Mouse (Mus musculus) forebrain, embryonic 14.5 days (tissue): Measurements from ENCODE around the gene Adgre5. TPM values are rescaled to one million over a fixed set of nuclear protein-coding genes. Genes with fewer than 3 reads are reported as not detected.
A peak's percentile ranks its signal among the peaks of the same experiment; 100 is the strongest.

Experiments
- ATAC-seq: fragments of 200-750 bp; cut with Nextera tagmentation; 2 replicates; pipeline ENCODE4 v1.8.0; 2017; ENCODE audit warnings: mild to moderate bottlenecking, moderate library complexity
- DNase-seq: peaks from one replicate; pipeline ENCODE4 v3.0.0-alpha.2; 2015; ENCODE audit warnings: low spot score
- H3K27ac ChIP-seq: fragments of 300-500 bp; sonication (generic); 2 replicates; pipeline ENCODE4 v1.5.1; 2014; ENCODE audit warnings: low read depth, mild to moderate bottlenecking, control low read depth, low read length, moderate library complexity
- H3K27me3 ChIP-seq: fragments of 300-500 bp; sonication (generic); replicated peaks from 2 replicates; pipeline ENCODE4 v1.6.1; 2014; ENCODE audit warnings: low read length, control low read depth, mixed read lengths; ENCODE audit not compliant: control insufficient read depth, insufficient read depth
- H3K36me3 ChIP-seq: fragments of 300-500 bp; sonication (generic); 2 replicates; pipeline ENCODE4 v1.6.1; 2014; ENCODE audit warnings: low read length, control low read depth; ENCODE audit not compliant: control insufficient read depth, insufficient read depth
- H3K4me1 ChIP-seq: fragments of 300-500 bp; sonication (generic); 2 replicates; pipeline ENCODE4 v1.6.1; 2014; ENCODE audit warnings: antibody characterized with exemption, low read length, control low read depth; ENCODE audit not compliant: control insufficient read depth, insufficient read depth
- H3K4me2 ChIP-seq: fragments of 300-500 bp; sonication (generic); 2 replicates; pipeline ENCODE4 v1.6.1; 2014; ENCODE audit warnings: mild to moderate bottlenecking, control low read depth, low read length
- H3K4me3 ChIP-seq: fragments of 300-500 bp; sonication (generic); 2 replicates; pipeline ENCODE4 v1.5.1; 2014; ENCODE audit warnings: low read depth, low read length, control low read depth
- H3K9ac ChIP-seq: fragments of 300-500 bp; sonication (generic); 2 replicates; pipeline ENCODE4 v1.6.1; 2014; ENCODE audit warnings: mild to moderate bottlenecking, low read length, control low read depth, moderate library complexity
- H3K9me3 ChIP-seq: fragments of 300-500 bp; sonication (generic); replicated peaks from 2 replicates; pipeline ENCODE4 v1.6.1; 2016; ENCODE audit warnings: low read length, control low read depth, mixed read lengths; ENCODE audit not compliant: control insufficient read depth
- WGBS: fragments of 180-500 bp; shearing (Covaris S2); extraction: QIAGEN DNeasy Blood & Tissue Kit; methylation state at CpG from one replicate; pipeline ENCODE4 v1.1.7; 2014; 5-methylcytosine and 5-hydroxymethylcytosine counted together
- polyA plus RNA-seq: library from polyadenylated mRNA; unstranded; fragments of >200 nt; fragmentation: Nextera tagmentation; extraction: Ambion mirVana; gene quantifications from 2 replicates; pipeline ENCODE4 v1.2.1, GENCODE M21; 2014

Gene Adgre5
- polyA plus RNA-seq, 1 experiment from 2014 or later = 9.3 TPM

DNA sequence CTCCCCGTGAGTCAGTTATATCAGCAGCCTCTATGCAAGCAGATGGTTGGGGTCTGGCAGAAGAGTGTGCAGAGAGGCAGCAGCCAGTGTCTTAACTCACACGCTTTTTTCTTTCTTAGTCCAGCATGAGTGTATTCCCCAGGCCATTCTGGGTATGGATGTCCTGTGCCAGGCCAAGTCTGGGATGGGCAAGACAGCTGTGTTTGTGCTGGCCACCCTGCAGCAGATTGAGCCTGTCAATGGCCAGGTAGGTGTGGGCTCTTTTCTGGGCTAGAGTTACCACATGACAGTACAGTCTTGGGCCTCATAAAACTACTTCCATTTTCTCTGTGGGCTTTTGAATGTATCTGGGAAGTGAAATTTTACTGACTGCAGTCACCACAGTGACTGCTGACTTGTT is 21.4 kb downstream of the Adgre5 start:
- Histone ChIP-seq H3K4me3 (no peak overlapping the region), H3K9ac (no peak overlapping the region), H3K4me2 (no peak overlapping the region), H3K4me1 (peaks cover 11% of the 10 kb centered on the region), H3K27me3 (no peaks in the 10 kb centered on the region), H3K36me3 (peaks cover 56% of the 10 kb centered on the region), H3K9me3 (no peaks in the 10 kb centered on the region), H3K27ac (no peak overlapping the region)
- DNase-seq = no peak
- WGBS = 89% methylated on average over 2 of the region's 2 CpGs
- ATAC-seq = no peak

DNA sequence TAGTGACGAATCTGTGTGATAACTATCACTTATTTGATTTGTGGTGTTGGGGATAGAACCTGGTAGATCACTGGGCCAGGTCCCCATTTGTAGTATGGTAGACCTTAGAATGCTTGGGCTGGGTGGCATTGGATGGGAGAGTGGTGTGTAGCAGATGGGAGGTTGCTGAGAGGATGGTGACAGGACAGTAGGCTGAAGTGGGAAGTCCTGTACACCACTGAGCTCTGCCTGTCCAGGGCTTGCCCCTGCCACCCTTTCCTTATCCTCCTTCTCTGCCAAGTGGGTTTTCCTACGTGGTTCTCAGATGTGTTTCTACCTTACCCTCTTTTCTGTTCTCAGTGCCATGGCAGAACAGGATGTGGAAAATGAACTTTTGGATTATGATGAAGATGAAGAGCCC is 22.1 kb downstream of the Adgre5 start:
- DNase-seq (no peak), ATAC-seq (no peak)
- Histone ChIP-seq H3K4me2 (no peak overlapping the region), H3K9me3 (no peaks in the 10 kb centered on the region), H3K9ac (no peak overlapping the region), H3K36me3 (peaks cover 50% of the 10 kb centered on the region), H3K4me1 (peaks cover 11% of the 10 kb centered on the region), H3K27me3 (no peaks in the 10 kb centered on the region), H3K4me3 (no peak overlapping the region), H3K27ac (no peak overlapping the region)
- WGBS = 90% methylated on average over 2 of the region's 2 CpGs

DNA sequence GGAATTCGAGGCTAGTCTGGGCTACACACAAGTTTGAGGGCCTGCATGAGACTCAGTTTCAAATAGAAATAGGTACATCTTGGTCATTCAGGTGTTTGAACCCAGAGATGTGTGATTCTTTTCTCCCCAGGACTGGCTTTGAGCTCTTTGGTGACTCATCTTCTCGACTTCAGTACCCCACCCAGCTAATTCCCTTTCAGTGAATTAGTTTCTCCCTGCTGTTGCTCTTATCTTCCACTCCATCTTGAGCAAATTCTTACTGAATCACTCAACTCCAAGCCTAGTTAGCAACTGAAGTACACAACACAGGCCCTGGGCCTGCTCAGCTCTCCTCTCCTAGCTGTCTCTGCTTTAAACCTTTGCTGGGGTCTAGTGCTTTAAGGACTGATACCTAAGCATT is 24.6 kb downstream of the Adgre5 start:
- Histone ChIP-seq H3K4me2 (peak overlapping the region; percentile 92), H3K4me3 (peak overlapping the region; percentile 89), H3K27me3 (no peaks in the 10 kb centered on the region), H3K9ac (peak overlapping the region; percentile 0; the same call in 1 of the 2 replicates), H3K27ac (no peak overlapping the region), H3K4me1 (peaks cover 11% of the 10 kb centered on the region), H3K9me3 (no peaks in the 10 kb centered on the region), H3K36me3 (peaks cover 25% of the 10 kb centered on the region)
- DNase-seq = no peak
- 74% methylated on average over 2 of the region's 2 CpGs for WGBS
- no peak for ATAC-seq

DNA sequence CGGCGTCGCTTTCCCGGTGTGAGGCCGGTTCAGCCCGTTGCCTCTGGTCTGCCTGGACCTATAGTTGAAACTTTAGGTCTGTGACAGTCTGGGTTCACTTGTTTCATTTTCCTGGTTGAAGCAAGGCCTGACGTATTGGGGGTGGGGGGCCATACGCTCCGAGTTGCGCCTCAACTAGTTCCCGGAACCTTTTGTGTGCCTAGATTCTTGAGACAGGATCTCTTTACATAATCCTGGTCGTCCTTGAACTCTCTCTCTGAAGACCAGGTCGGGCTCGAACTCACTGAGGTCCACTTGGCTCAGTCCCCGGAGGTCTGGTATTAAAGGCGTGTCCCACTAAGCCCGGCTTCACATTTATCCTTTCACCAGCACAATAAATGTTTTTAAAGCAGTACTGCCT is 25.4 kb downstream of the Adgre5 start:
- Histone ChIP-seq H3K9me3 (no peaks in the 10 kb centered on the region), H3K4me1 (peaks cover 11% of the 10 kb centered on the region), H3K4me3 (peak overlapping the region; percentile 89), H3K36me3 (peaks cover 17% of the 10 kb centered on the region), H3K27ac (no peak overlapping the region; the same call in 1 of the 2 replicates), H3K4me2 (peak overlapping the region; percentile 92), H3K27me3 (no peaks in the 10 kb centered on the region), H3K9ac (peak overlapping the region; percentile 86)
- WGBS = 2% methylated on average over 17 of the region's 17 CpGs
- DNase-seq = no peak
- no peak for ATAC-seq

DNA sequence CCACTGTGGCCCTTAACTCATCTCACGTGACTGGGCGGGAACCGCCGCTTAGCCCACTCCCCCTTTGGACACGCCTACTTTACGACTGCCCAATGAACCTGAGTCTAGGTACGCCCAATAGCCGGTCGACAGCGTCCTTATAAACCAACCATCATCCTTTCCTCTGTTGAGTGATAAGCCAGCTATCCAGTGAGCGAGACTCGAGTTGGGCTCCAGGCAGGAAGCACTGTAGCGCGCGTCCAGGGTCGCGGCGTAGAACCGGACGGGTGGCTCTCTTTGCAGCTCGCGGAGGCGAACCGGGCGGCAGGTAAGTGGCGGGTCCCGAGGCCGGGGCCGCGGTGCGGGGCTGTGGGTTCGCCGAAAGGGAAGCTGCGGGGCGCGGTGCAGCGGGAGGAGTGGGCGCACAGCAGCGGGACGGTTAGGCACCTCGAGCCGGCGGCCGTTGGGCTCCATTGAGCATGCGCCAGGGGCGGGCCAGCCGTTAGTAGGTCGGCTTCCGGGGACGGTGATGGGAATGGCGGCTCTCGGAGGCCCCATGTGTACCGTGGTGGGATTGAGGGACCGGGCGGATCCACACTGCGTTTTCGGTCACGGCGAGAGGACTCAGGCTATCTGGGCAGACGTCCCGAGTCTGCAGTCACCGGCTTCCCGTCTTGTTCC is 26.0 kb downstream of the Adgre5 start, which contains the start of gene Ddx39:
TSS of gene Ddx39 (plus strand) at position 147 of the 660 bp plus-strand sequence.
- Histone ChIP-seq H3K4me1 (peaks cover 11% of the 10 kb centered on the region), H3K4me3 (peak within 1 kb of the TSS; percentile 89), H3K9me3 (no peaks in the 10 kb centered on the region), H3K4me2 (peak within 1 kb of the TSS; percentile 92), H3K36me3 (peaks cover 11% of the 10 kb centered on the region), H3K27me3 (no peaks in the 10 kb centered on the region), H3K27ac (peak within 1 kb of the TSS; percentile 90), H3K9ac (peak within 1 kb of the TSS; percentile 86)
- DNase-seq (peak; percentile 99), ATAC-seq (peak; percentile 100)
- under 1% methylated on average over 63 of the region's 63 CpGs for WGBS

DNA sequence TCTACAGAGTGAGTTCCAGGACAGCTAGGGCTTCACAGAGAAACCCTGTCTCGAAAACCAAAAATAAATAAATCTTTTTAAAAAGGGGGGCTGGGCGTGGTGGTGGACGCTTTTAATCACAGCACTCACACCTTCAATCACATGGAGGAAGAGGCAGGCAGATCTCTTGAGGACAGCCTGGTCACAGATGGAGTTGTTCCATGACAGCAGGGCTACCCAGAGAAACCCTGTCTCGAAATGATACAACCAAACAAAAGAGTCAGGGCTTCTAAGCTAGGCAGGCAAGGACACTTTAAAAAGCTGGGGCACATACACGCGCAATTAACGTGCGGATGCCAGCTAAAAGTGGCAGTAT is 26.5 kb downstream of the Adgre5 start:
- 16% methylated on average over 8 of the region's 8 CpGs for WGBS
- Histone ChIP-seq H3K4me1 (peaks cover 11% of the 10 kb centered on the region), H3K9ac (no peak overlapping the region), H3K4me3 (peak overlapping the region; percentile 89), H3K27ac (no peak overlapping the region), H3K9me3 (no peaks in the 10 kb centered on the region), H3K4me2 (peak overlapping the region; percentile 44), H3K36me3 (peaks cover 6% of the 10 kb centered on the region), H3K27me3 (no peaks in the 10 kb centered on the region)
- no peak for DNase-seq
- ATAC-seq = no peak; the same call in 1 of the 2 replicates

DNA sequence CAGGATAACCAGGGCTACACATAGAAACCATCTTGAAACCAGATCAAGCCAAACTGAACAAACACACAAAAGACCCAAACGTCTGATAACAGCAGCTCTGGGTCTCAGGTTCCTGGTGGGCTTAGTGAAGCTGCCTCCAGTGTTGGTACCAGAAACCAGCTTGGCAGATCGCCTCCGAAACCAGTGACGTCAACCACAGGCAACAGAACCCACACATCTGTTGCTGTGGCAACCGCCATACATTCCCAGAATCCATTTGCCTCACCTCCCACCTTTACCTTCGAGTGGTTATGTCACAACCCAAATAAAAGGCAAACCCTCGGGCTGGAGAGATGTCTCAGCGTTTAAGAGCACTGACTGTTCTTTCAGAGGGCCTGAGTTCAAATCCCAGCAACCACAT is 33.6 kb downstream of the Adgre5 start:
- WGBS = 73% methylated on average over 8 of the region's 8 CpGs

DNA sequence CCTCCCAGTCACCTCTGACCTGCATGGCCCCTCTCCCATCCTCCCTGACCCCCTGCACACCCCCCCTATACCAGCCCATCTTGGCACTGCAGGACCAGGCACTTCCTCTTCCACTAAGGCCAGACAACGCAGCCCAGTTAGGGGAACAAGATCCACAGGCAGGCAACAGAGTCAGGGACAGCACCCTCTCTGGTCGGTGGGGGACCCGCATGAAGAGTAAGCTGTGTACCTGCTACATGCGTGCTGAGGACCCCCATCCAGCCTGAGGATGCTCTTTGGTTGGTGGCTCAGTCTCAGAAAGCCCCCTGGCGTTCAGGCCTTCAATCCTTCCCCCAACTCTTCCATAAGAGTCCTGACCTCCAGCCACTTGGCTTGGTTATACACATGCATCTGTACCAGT is 34.7 kb downstream of the Adgre5 start:
- WGBS = 70% methylated on average over 5 of the region's 5 CpGs

More for the DNA sequence above, 33.6 kb downstream of the Adgre5 start:
- ATAC-seq (no peak), DNase-seq (no peak)
- H3K4me3 ChIP-seq = no peak overlapping the region
- no peaks in the 10 kb centered on the region for H3K9me3 ChIP-seq
- no peaks in the 10 kb centered on the region for H3K36me3 ChIP-seq
- no peak overlapping the region for H3K27ac ChIP-seq
- H3K4me1 ChIP-seq = no peaks in the 10 kb centered on the region
- H3K4me2 ChIP-seq = no peak overlapping the region
- no peak overlapping the region for H3K9ac ChIP-seq
- no peaks in the 10 kb centered on the region for H3K27me3 ChIP-seq

DNA sequence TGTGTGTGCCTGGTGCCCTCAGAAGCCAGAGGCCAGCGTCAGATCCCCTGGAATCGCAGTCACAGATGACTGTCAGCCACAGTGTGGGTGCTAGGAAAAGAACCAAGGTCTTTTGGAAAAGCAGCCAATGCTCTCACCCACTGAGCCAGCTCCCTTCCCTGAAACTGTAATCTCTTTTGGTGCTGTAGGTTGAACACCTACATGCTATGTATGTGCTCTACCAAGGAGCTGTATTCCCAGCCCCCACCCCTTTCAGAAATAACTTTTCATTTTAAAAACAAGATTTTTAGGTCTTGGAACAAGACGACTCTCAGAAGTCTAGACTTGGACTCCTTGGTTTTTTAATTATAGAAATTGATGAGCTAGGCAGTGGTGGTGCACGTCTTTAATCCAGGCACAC is 37.7 kb downstream of the Adgre5 start:
- WGBS = 78% methylated on average over 4 of the region's 4 CpGs
- H3K4me1 ChIP-seq = peaks cover 3% of the 10 kb centered on the region; the same call in 1 of the 2 replicates
- DNase-seq = no peak
- no peak overlapping the region for H3K9ac ChIP-seq
- ATAC-seq = no peak
- H3K4me2 ChIP-seq = no peak overlapping the region
- no peaks in the 10 kb centered on the region for H3K36me3 ChIP-seq
- no peak overlapping the region for H3K27ac ChIP-seq
- H3K4me3 ChIP-seq = no peak overlapping the region
- no peaks in the 10 kb centered on the region for H3K9me3 ChIP-seq
- no peaks in the 10 kb centered on the region for H3K27me3 ChIP-seq

More for the DNA sequence above, 34.7 kb downstream of the Adgre5 start:
- Histone ChIP-seq H3K4me2 (no peak overlapping the region), H3K4me3 (no peak overlapping the region), H3K27ac (no peak overlapping the region), H3K9me3 (no peaks in the 10 kb centered on the region), H3K27me3 (no peaks in the 10 kb centered on the region), H3K4me1 (no peaks in the 10 kb centered on the region), H3K9ac (no peak overlapping the region), H3K36me3 (no peaks in the 10 kb centered on the region)
- no peak for ATAC-seq
- no peak for DNase-seq
